Mouse (Mus musculus) stomach, postnatal 0 days (tissue): Measurements from ENCODE around the gene Plekhg6.

ENCODE experiments used
- CTCF ChIP-seq: IDR thresholded peaks from 2 replicates; pipeline ENCODE4 v1.5.1; 2016; ENCODE audit warnings: antibody characterized with exemption, low read depth, mild to moderate bottlenecking, moderate library complexity
- EP300 ChIP-seq: optimal IDR thresholded peaks from 2 replicates; pipeline ENCODE3; 2016; ENCODE audit warnings: antibody characterized with exemption

DNA sequence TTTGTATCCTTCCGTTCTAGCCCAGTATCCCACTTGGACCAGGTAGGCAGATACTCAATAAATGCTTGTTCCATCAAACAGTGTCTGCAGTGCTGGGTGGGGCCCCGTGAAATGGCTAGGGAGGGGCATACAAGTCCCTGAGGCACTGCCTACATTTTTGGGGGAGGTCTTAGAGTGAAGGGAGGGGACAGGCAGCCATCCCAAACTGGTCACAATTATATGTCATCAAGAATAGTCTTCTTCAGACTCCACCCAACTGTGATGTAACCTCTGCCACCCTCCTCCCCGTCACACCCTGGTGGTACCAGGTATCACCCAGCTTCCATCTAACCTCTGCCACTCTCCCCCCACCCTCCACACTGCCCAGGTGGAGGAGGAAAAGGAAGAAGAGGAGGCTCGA is 35.7 kb downstream of the Plekhg6 start:
- TF ChIP-seq CTCF = no peak
- no peak for TF ChIP-seq EP300
